Mouse (Mus musculus) stomach, postnatal 0 days (tissue): ENCODE measurements at regions not wholly inside any gene's neighbourhood (a gene's known extent, or its start where the extent isn't known, plus 50 kb on each side); places are given as distances from the start of the nearest gene placed in this dataset.

ENCODE experiments used
- CTCF ChIP-seq: IDR thresholded peaks from 2 replicates; pipeline ENCODE4 v1.5.1; 2016; ENCODE audit warnings: antibody characterized with exemption, low read depth, mild to moderate bottlenecking, moderate library complexity
- EP300 ChIP-seq: optimal IDR thresholded peaks from 2 replicates; pipeline ENCODE3; 2016; ENCODE audit warnings: antibody characterized with exemption

GRCm38 (mm10) chr1:138011581-138011980, 163.9 kb downstream of the Ptprc start:
- TF ChIP-seq CTCF (no peak), EP300 (no peak)
